Mouse (Mus musculus): ENCODE measurements at regions not wholly inside any gene's neighbourhood (a gene's known extent, or its start where the extent isn't known, plus 50 kb on each side); places are given as distances from the start of the nearest gene placed in this dataset.

GRCm38 (mm10) chr15:24993325-24993673 is 420.3 kb downstream of the Basp1 start:
- no peak for ATAC-seq
- H3K4me1 ChIP-seq = peaks cover 8% of the 10 kb centered on the region; the same call in 1 of the 2 replicates
- H3K36me3 ChIP-seq (ENCODE audit: poor library complexity, severe bottlenecking) = no peaks in the 10 kb centered on the region
- H3K4me3 ChIP-seq = no peak overlapping the region
- WGBS = 81% methylated on average over 2 of the region's 2 CpGs
- no peak overlapping the region for H3K4me2 ChIP-seq
- no peaks in the 10 kb centered on the region for H3K9me3 ChIP-seq (replicated peaks)
- H3K27ac ChIP-seq = no peak overlapping the region
- H3K27me3 ChIP-seq = no peaks in the 10 kb centered on the region
- no peak overlapping the region for H3K9ac ChIP-seq

DNA sequence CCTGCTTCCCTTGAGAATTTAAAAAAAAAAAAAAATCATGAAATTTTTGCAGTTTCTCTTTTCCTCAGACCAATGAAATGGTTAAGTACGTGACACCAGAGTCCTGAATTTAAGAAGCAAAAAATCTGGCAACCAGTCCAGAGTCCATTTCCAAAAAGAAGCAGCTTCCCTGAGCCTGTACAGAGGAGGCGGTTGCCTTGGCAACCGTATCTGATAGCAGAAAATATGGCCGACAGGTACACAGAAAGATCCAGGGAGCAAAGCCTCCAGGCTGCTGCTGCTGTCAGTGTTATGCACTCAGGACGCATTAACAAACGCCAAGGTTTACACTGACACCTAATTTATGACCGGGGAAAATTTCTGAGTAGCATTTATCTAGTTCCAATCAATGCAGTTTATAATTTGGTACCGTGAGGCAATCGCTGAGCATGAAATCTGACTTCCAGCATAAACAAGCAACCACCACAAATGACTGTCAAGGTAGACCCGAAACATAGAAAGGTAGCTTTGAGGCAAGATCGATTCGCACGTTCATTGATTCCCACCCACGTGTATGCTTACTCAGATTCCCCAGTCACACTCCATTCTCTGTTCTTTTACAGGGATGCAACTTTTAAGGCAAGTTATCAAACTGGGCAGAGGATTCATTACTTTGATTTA is 420.8 kb downstream of the Basp1 start:
- peaks cover 8% of the 10 kb centered on the region; the same call in 1 of the 2 replicates for H3K4me1 ChIP-seq
- H3K9me3 ChIP-seq (replicated peaks) = no peaks in the 10 kb centered on the region
- no peak overlapping the region for H3K27ac ChIP-seq
- no peak overlapping the region for H3K4me2 ChIP-seq
- H3K9ac ChIP-seq = no peak overlapping the region
- H3K36me3 ChIP-seq (ENCODE audit: poor library complexity, severe bottlenecking) = no peaks in the 10 kb centered on the region
- no peaks in the 10 kb centered on the region for H3K27me3 ChIP-seq
- no peak overlapping the region for H3K4me3 ChIP-seq
- 79% methylated on average over 14 of the region's 14 CpGs for WGBS
- peak; percentile 79 for ATAC-seq

DNA sequence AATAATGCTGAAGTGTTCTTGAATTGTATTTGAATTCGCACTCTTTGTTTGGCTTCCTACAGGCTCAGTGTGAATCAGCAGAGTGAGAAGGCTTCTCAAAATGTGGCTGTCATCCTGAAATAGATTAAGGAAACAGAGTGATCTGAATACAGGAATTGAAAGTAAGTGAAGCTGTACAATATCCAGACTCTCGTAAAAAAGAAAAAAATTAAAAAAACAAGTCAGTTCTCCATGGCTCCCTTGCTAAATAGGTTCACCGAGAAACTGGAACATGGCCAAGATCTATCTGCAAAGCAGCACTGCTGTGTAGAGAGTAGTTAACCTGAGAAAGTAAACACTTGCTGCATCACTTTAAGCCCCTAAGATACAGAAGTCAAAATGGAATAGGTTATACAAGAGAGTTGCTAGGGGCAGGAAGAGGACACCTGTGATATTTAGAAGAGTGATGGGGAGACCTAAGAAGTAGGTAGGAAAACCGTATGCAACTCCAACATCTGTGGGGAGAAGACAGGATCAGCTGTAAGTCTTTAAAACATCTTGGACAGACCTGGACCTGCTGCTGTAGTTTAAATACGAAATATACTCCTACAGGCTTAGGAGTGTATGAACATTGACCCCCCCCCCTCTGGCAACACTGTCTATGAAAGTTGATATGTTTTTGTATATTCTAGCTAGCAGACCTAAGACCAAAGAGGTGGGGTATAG is 423.3 kb downstream of the Basp1 start:
- Histone ChIP-seq H3K9ac (no peak overlapping the region), H3K4me1 (peaks cover 8% of the 10 kb centered on the region; the same call in 1 of the 2 replicates), H3K36me3 (ENCODE audit: poor library complexity, severe bottlenecking) (no peaks in the 10 kb centered on the region), H3K27me3 (no peaks in the 10 kb centered on the region), H3K4me2 (no peak overlapping the region), H3K27ac (no peak overlapping the region), H3K4me3 (no peak overlapping the region), H3K9me3 (replicated peaks) (no peaks in the 10 kb centered on the region)
- ATAC-seq = 0 out of 2 replicates have a peak, but pooled peaks have one; percentile 36
- WGBS = 59% methylated on average over 5 of the region's 5 CpGs

GRCm38 (mm10) chr15:24980841-24981240 is 432.7 kb downstream of the Basp1 start:
- Histone ChIP-seq H3K4me2 (no peak overlapping the region), H3K27me3 (no peaks in the 10 kb centered on the region), H3K4me3 (no peak overlapping the region), H3K27ac (no peak overlapping the region), H3K36me3 (ENCODE audit: poor library complexity, severe bottlenecking) (no peaks in the 10 kb centered on the region), H3K9ac (no peak overlapping the region), H3K4me1 (no peaks in the 10 kb centered on the region), H3K9me3 (replicated peaks) (no peaks in the 10 kb centered on the region)
- WGBS = 51% methylated on average over 4 of the region's 4 CpGs
- no peak for ATAC-seq

- H3K4me2 ChIP-seq = no peak overlapping the region
- 74% methylated on average over 5 of the region's 5 CpGs for WGBS
- no peaks in the 10 kb centered on the region for H3K27me3 ChIP-seq
- no peak overlapping the region for H3K9ac ChIP-seq
- peaks cover 7% of the 10 kb centered on the region for H3K4me1 ChIP-seq
- H3K4me3 ChIP-seq = no peak overlapping the region
- ATAC-seq = no peak
- H3K9me3 ChIP-seq (replicated peaks) = no peaks in the 10 kb centered on the region
- H3K27ac ChIP-seq = no peak overlapping the region
- H3K36me3 ChIP-seq (ENCODE audit: poor library complexity, severe bottlenecking) = no peaks in the 10 kb centered on the region
These were observed 441.5 kb downstream of the Basp1 start for GRCm38 (mm10) chr15:24972020-24972419.

GRCm38 (mm10) chr15:24969391-24969812 is 444.2 kb downstream of the Basp1 start:
- no peak overlapping the region for H3K4me2 ChIP-seq
- peak; percentile 79 for ATAC-seq
- H3K4me3 ChIP-seq = no peak overlapping the region
- H3K27me3 ChIP-seq = no peaks in the 10 kb centered on the region
- no peaks in the 10 kb centered on the region for H3K36me3 ChIP-seq (ENCODE audit: poor library complexity, severe bottlenecking)
- H3K27ac ChIP-seq = 0 out of 2 replicates have a peak overlapping the region, but pooled peaks have one; percentile 25
- H3K9ac ChIP-seq = no peak overlapping the region
- 43% methylated on average over 2 of the region's 2 CpGs for WGBS
- no peaks in the 10 kb centered on the region for H3K9me3 ChIP-seq (replicated peaks)
- peaks cover 7% of the 10 kb centered on the region for H3K4me1 ChIP-seq

DNA sequence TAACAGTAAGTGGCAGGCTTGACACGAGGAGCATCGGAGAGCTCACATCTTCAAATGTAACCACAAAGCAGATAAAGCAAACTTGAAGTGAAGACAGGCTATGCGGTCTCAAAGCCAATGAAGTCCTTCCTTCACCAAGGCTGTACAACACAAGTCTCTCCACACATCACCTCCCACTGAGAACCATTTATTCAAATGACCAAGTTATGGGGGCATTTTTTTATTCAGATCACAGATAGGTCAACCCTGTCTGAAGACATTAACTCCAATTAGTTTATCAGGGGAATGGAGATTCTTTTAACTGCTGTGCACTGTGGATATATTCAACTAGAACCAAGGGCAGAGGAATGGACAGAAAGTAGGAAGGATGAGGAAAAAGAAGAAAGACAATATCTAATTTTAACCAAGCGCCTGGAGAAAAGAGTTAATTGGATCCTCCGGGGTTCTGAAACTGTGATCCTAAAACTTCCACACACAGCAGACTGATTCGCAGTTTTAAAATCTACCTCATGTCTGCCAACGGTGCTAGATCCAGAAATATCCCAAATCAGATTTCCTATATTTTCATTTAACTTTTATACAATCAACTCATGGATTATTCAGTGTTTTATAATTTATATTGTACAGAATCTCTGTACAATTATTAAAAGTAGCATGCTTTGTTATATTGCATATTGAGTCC is 444.8 kb downstream of the Basp1 start:
- Histone ChIP-seq H3K4me2 (no peak overlapping the region), H3K27ac (no peak overlapping the region), H3K9me3 (replicated peaks) (no peaks in the 10 kb centered on the region), H3K27me3 (no peaks in the 10 kb centered on the region), H3K36me3 (ENCODE audit: poor library complexity, severe bottlenecking) (no peaks in the 10 kb centered on the region), H3K4me1 (peaks cover 7% of the 10 kb centered on the region), H3K4me3 (no peak overlapping the region), H3K9ac (no peak overlapping the region)
- 96% methylated on average over 7 of the region's 7 CpGs for WGBS
- peak; percentile 16; the same call in 1 of the 2 replicates for ATAC-seq

DNA sequence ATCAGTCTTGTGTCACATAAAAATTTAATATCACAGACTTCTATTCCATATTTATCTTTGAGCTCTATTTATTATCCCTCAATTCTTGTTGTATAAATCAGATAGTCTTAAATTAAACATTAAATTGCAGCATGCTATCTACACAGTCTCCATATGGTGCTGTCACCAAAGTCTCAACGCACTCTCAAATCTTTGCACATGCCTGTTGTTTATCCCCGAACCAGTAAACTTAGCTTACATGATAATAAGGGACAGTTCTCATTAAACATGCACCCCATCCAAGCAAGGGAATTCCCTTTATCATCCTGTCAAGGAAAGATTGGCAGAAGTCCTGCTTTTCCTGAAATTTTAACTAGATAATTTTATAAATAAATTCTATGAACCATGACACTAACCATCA is 483.8 kb downstream of the Basp1 start:
- H3K36me3 ChIP-seq (ENCODE audit: poor library complexity, severe bottlenecking) = no peaks in the 10 kb centered on the region
- no peaks in the 10 kb centered on the region for H3K4me1 ChIP-seq
- no peaks in the 10 kb centered on the region for H3K27me3 ChIP-seq
- no peak overlapping the region for H3K27ac ChIP-seq
- ATAC-seq = peak; percentile 76
- H3K9ac ChIP-seq = no peak overlapping the region
- no peak overlapping the region for H3K4me3 ChIP-seq
- 69% methylated on average over 2 of the region's 2 CpGs for WGBS
- no peaks in the 10 kb centered on the region for H3K9me3 ChIP-seq (replicated peaks)
- no peak overlapping the region for H3K4me2 ChIP-seq

- Histone ChIP-seq H3K4me2 (no peak overlapping the region), H3K4me1 (no peaks in the 10 kb centered on the region), H3K27me3 (no peaks in the 10 kb centered on the region), H3K9ac (no peak overlapping the region), H3K36me3 (ENCODE audit: poor library complexity, severe bottlenecking) (no peaks in the 10 kb centered on the region), H3K9me3 (replicated peaks) (no peaks in the 10 kb centered on the region), H3K27ac (no peak overlapping the region), H3K4me3 (no peak overlapping the region)
- WGBS = 79% methylated on average over 1 of the region's 1 CpGs
- no peak for ATAC-seq
These were observed 501.7 kb downstream of the Basp1 start for GRCm38 (mm10) chr15:24911866-24912265.

DNA sequence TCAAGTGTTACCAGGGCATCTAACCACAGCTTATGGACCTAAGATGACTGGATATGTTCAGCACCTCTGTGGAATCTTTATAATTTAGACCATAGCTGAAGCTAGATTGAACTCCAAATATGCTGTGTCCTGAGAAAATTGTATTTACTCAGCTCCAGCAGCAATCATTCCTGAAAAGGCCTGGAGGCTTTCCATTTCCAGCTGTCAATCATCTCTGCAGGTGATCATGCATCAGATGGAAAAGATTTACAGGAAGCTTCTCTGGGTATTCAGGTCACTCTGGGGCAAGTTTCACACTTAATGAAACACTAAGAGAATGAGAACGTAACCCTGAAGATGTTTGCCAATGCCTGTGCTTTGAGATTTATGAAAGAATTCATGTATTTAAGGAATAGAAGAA is 502.1 kb downstream of the Basp1 start:
- Histone ChIP-seq H3K9me3 (replicated peaks) (no peaks in the 10 kb centered on the region), H3K4me1 (no peaks in the 10 kb centered on the region), H3K4me2 (no peak overlapping the region), H3K36me3 (ENCODE audit: poor library complexity, severe bottlenecking) (no peaks in the 10 kb centered on the region), H3K4me3 (no peak overlapping the region), H3K27ac (no peak overlapping the region), H3K27me3 (no peaks in the 10 kb centered on the region), H3K9ac (no peak overlapping the region)
- WGBS = 41% methylated on average over 1 of the region's 1 CpGs
- no peak for ATAC-seq

GRCm38 (mm10) chr15:24906957-24907356 is 506.6 kb downstream of the Basp1 start:
- peak; percentile 88 for ATAC-seq
- Histone ChIP-seq H3K4me2 (no peak overlapping the region), H3K27ac (no peak overlapping the region), H3K9ac (no peak overlapping the region), H3K4me3 (no peak overlapping the region), H3K27me3 (no peaks in the 10 kb centered on the region), H3K4me1 (no peaks in the 10 kb centered on the region), H3K9me3 (replicated peaks) (no peaks in the 10 kb centered on the region), H3K36me3 (ENCODE audit: poor library complexity, severe bottlenecking) (no peaks in the 10 kb centered on the region)
- 70% methylated on average over 4 of the region's 4 CpGs for WGBS

- ATAC-seq = no peak
- H3K36me3 ChIP-seq (ENCODE audit: poor library complexity, severe bottlenecking) = no peaks in the 10 kb centered on the region
- peaks cover 12% of the 10 kb centered on the region for H3K4me1 ChIP-seq
- no peak overlapping the region for H3K9ac ChIP-seq
- H3K4me2 ChIP-seq = no peak overlapping the region
- H3K4me3 ChIP-seq = no peak overlapping the region
- no peak overlapping the region for H3K27ac ChIP-seq
- no peaks in the 10 kb centered on the region for H3K9me3 ChIP-seq (replicated peaks)
- H3K27me3 ChIP-seq = no peaks in the 10 kb centered on the region
- 45% methylated on average over 1 of the region's 1 CpGs for WGBS
These were observed 534.7 kb downstream of the Basp1 start for GRCm38 (mm10) chr15:24878846-24879245.
